Mouse (Mus musculus) heart, embryonic 10.5 days (tissue): ENCODE data around the gene Lin7b. TPM values are rescaled to one million over a fixed set of nuclear protein-coding genes. Genes with fewer than 3 reads are reported as not detected.
A peak's percentile ranks its signal among the peaks of the same experiment; 100 is the strongest.

Experiments
- DNase-seq: peaks from one replicate; pipeline ENCODE4 v3.0.0-alpha.2; 2017; ENCODE audit warnings: low spot score
- H3K27ac ChIP-seq: fragments of 300-500 bp; sonication (generic); 2 replicates; pipeline ENCODE4 v1.5.1; 2016; ENCODE audit warnings: mild to moderate bottlenecking
- H3K27me3 ChIP-seq: fragments of 300-500 bp; sonication (generic); 2 replicates; pipeline ENCODE4 v1.6.1; 2016; ENCODE audit warnings: mild to moderate bottlenecking; ENCODE audit not compliant: poor library complexity, insufficient read depth, severe bottlenecking
- H3K36me3 ChIP-seq: fragments of 300-500 bp; sonication (generic); 2 replicates; pipeline ENCODE4 v1.6.1; 2016; ENCODE audit warnings: mild to moderate bottlenecking, moderate library complexity
- H3K4me1 ChIP-seq: fragments of 300-500 bp; sonication (generic); 2 replicates; pipeline ENCODE4 v1.6.1; 2016; ENCODE audit warnings: mild to moderate bottlenecking
- H3K4me3 ChIP-seq: fragments of 300-500 bp; sonication (generic); 2 replicates; pipeline ENCODE4 v1.5.1; 2016; ENCODE audit warnings: mild to moderate bottlenecking, moderate library complexity
- H3K9me3 ChIP-seq: fragments of 300-500 bp; sonication (generic); 2 replicates; pipeline ENCODE4 v1.6.1; 2016; ENCODE audit warnings: mild to moderate bottlenecking, moderate library complexity
- WGBS: fragments of 180-500 bp; shearing (Covaris S2); methylation state at CpG from one replicate; pipeline ENCODE4 v1.1.7; 2016; 5-methylcytosine and 5-hydroxymethylcytosine counted together
- polyA plus RNA-seq: library from polyadenylated mRNA; unstranded; fragments of >200 nt; fragmentation: Nextera tagmentation; extraction: Ambion mirVana; gene quantifications from 2 replicates; pipeline ENCODE4 v1.2.1, GENCODE M21; 2016

The Lin7b gene
- polyA plus RNA-seq, result 0.59 and 1.4 TPM in 2 replicates

GRCm38 (mm10) chr7:45370475-45371311 lies at the start of gene Lin7b:
Gene Lin7b (minus strand): TSS chr7:45370583.
- Histone ChIP-seq H3K4me1 (peaks cover 43% of the 10 kb centered on the region), H3K27me3 (peaks cover 35% of the 10 kb centered on the region), H3K9me3 (no peaks in the 10 kb centered on the region), H3K4me3 (peak within 1 kb of the TSS; percentile 70), H3K27ac (peak within 1 kb of the TSS; percentile 70), H3K36me3 (peaks cover 36% of the 10 kb centered on the region)
- peak; percentile 96 for DNase-seq
- 10% methylated on average over 28 of the region's 28 CpGs for WGBS

- no peak for DNase-seq
- Histone ChIP-seq H3K27ac (peak overlapping the region; percentile 18; the same call in 1 of the 2 replicates), H3K4me1 (peaks cover 52% of the 10 kb centered on the region), H3K4me3 (peak overlapping the region; percentile 25), H3K36me3 (peaks cover 26% of the 10 kb centered on the region), H3K9me3 (no peaks in the 10 kb centered on the region), H3K27me3 (peaks cover 93% of the 10 kb centered on the region)
- WGBS, result 8% methylated on average over 13 of the region's 13 CpGs
Observed at GRCm38 (mm10) chr7:45417962-45418492, 47.6 kb upstream of the Lin7b start.

GRCm38 (mm10) chr7:45415636-45416035 lies 45.3 kb upstream of the Lin7b start:
- Histone ChIP-seq H3K27me3 (peaks cover 97% of the 10 kb centered on the region), H3K4me1 (peaks cover 53% of the 10 kb centered on the region), H3K27ac (no peak overlapping the region), H3K4me3 (peak overlapping the region; percentile 47), H3K36me3 (peaks cover 2% of the 10 kb centered on the region), H3K9me3 (no peaks in the 10 kb centered on the region)
- 13% methylated on average over 37 of the region's 37 CpGs for WGBS
- no peak for DNase-seq

- Histone ChIP-seq H3K9me3 (no peaks in the 10 kb centered on the region), H3K27me3 (peaks cover 97% of the 10 kb centered on the region), H3K27ac (no peak overlapping the region), H3K4me3 (peak overlapping the region; percentile 68; the same call in 1 of the 2 replicates), H3K36me3 (no peaks in the 10 kb centered on the region), H3K4me1 (peaks cover 45% of the 10 kb centered on the region)
- WGBS, result 39% methylated on average over 12 of the region's 12 CpGs
- DNase-seq, result no peak
Observed at GRCm38 (mm10) chr7:45414740-45415224, 44.4 kb upstream of the Lin7b start.

- Histone ChIP-seq H3K27ac (peak overlapping the region; percentile 85; the same call in 1 of the 2 replicates), H3K9me3 (no peaks in the 10 kb centered on the region), H3K36me3 (no peaks in the 10 kb centered on the region), H3K27me3 (peaks cover 97% of the 10 kb centered on the region), H3K4me1 (peaks cover 42% of the 10 kb centered on the region), H3K4me3 (peak overlapping the region; percentile 68)
- DNase-seq, result no peak
- 2% methylated on average over 26 of the region's 27 CpGs for WGBS
Observed at GRCm38 (mm10) chr7:45413864-45414739, 43.7 kb upstream of the Lin7b start.

- Histone ChIP-seq H3K36me3 (no peaks in the 10 kb centered on the region), H3K4me3 (peak within 1 kb of the TSS; percentile 68), H3K4me1 (peaks cover 41% of the 10 kb centered on the region), H3K27me3 (peaks cover 97% of the 10 kb centered on the region), H3K27ac (peak within 1 kb of the TSS; percentile 85), H3K9me3 (no peaks in the 10 kb centered on the region)
- peak; percentile 89 for DNase-seq
- WGBS, result 2% methylated on average over 44 of the region's 45 CpGs
Observed at GRCm38 (mm10) chr7:45413113-45413863, 42.9 kb upstream of the Lin7b start, which contains the start of gene Ntf5. Gene Ntf5 (plus strand): TSS chr7:45413695.

GRCm38 (mm10) chr7:45412421-45412820 lies 42.0 kb upstream of the Lin7b start:
- Histone ChIP-seq H3K27ac (no peak overlapping the region), H3K9me3 (no peaks in the 10 kb centered on the region), H3K4me1 (peaks cover 34% of the 10 kb centered on the region), H3K36me3 (no peaks in the 10 kb centered on the region), H3K4me3 (no peak overlapping the region), H3K27me3 (peaks cover 97% of the 10 kb centered on the region)
- DNase-seq, result no peak
- 50% methylated on average over 2 of the region's 2 CpGs for WGBS

- no peaks in the 10 kb centered on the region for H3K36me3 ChIP-seq
- peaks cover 95% of the 10 kb centered on the region for H3K27me3 ChIP-seq
- 76% methylated on average over 8 of the region's 8 CpGs for WGBS
- H3K4me3 ChIP-seq, result no peak overlapping the region
- no peaks in the 10 kb centered on the region for H3K9me3 ChIP-seq
- no peak for DNase-seq
- H3K27ac ChIP-seq, result no peak overlapping the region
- H3K4me1 ChIP-seq, result peaks cover 37% of the 10 kb centered on the region
Observed at GRCm38 (mm10) chr7:45409497-45410163, 39.2 kb upstream of the Lin7b start.

- peaks cover 88% of the 10 kb centered on the region for H3K27me3 ChIP-seq
- no peak overlapping the region for H3K27ac ChIP-seq
- 86% methylated on average over 17 of the region's 17 CpGs for WGBS
- no peaks in the 10 kb centered on the region for H3K36me3 ChIP-seq
- H3K4me1 ChIP-seq, result peaks cover 32% of the 10 kb centered on the region
- no peak overlapping the region for H3K4me3 ChIP-seq
- H3K9me3 ChIP-seq, result no peaks in the 10 kb centered on the region
- no peak for DNase-seq
Observed at GRCm38 (mm10) chr7:45408949-45409348, 38.6 kb upstream of the Lin7b start.

- no peaks in the 10 kb centered on the region for H3K9me3 ChIP-seq
- no peak overlapping the region for H3K27ac ChIP-seq
- no peaks in the 10 kb centered on the region for H3K36me3 ChIP-seq
- H3K4me1 ChIP-seq, result peaks cover 26% of the 10 kb centered on the region
- 70% methylated on average over 7 of the region's 7 CpGs for WGBS
- DNase-seq, result no peak
- no peak overlapping the region for H3K4me3 ChIP-seq
- H3K27me3 ChIP-seq, result peaks cover 82% of the 10 kb centered on the region
Observed at GRCm38 (mm10) chr7:45408351-45408750, 38.0 kb upstream of the Lin7b start.

- no peaks in the 10 kb centered on the region for H3K36me3 ChIP-seq
- peaks cover 20% of the 10 kb centered on the region for H3K4me1 ChIP-seq
- no peak for DNase-seq
- WGBS, result 78% methylated on average over 10 of the region's 10 CpGs
- peaks cover 77% of the 10 kb centered on the region for H3K27me3 ChIP-seq
- H3K27ac ChIP-seq, result no peak overlapping the region
- no peak overlapping the region for H3K4me3 ChIP-seq
- H3K9me3 ChIP-seq, result no peaks in the 10 kb centered on the region
Observed at GRCm38 (mm10) chr7:45407836-45408235, 37.5 kb upstream of the Lin7b start.
